Mouse (Mus musculus): ENCODE results near the gene Phactr1.
"Not testable (repeated sequence)": the region's sequence is repeated elsewhere in the genome, so short reads cannot be mapped to it uniquely, and the experiment has no call there.

Phactr1 gene

GRCm38 (mm10) chr13:42934538-42935126, 254.2 kb downstream of the Phactr1 start:
- DNase-seq: no peak

- DNase-seq: no peak
These were observed 257.4 kb downstream of the Phactr1 start for GRCm38 (mm10) chr13:42937871-42938270.

- no peak for DNase-seq
These were observed 257.9 kb downstream of the Phactr1 start for GRCm38 (mm10) chr13:42938346-42938745.

DNA sequence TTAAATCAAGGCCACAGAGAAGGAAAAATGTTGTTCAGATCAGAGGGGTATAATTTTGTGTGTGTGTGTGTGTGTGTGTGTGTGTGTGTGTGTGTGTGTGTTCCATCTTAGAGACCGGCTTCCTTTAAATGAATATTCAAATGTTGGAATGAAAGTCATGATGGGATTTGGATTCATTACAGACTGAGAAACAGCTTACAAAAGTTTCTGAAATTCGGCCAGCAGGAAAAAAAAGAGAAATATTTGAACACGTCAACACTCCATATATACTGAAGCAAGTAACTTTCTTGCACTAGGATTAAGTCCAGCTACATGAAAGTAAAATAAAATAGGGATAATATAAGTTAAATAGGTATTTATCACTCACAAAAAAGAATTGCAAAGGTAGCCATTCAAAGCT, 259.8 kb downstream of the Phactr1 start:
- DNase-seq: no peak

- peak in 1 of 2 experiments; percentile 29 for DNase-seq
These were observed 263.7 kb downstream of the Phactr1 start for GRCm38 (mm10) chr13:42944106-42944505.

- DNase-seq: not testable (repeated sequence)
These were observed 264.8 kb downstream of the Phactr1 start for GRCm38 (mm10) chr13:42945201-42945600.

- DNase-seq: no peak
These were observed 268.4 kb downstream of the Phactr1 start for GRCm38 (mm10) chr13:42948717-42949265.

GRCm38 (mm10) chr13:42949336-42949735, 268.9 kb downstream of the Phactr1 start:
- no peak for DNase-seq

DNA sequence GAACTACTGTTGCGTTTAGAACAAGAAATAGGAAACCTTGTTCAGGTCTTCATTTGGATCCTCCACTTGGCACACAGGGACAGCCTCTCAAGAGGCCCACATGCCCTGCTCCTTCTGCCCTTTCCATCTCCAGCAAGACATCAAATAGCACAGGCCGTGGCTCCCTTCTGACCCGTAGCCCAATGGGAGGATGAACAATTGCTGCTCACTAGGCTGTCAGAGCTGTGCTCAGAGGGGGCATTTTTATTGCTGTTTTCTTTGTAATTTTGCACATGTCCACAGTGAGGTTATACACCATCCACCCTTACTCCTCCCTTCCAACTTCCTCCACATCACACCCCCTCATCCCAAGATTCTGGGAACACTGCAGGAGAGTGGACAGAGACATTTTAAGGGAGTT, 269.6 kb downstream of the Phactr1 start:
- no peak for DNase-seq

- no peak for DNase-seq
These were observed 271.8 kb downstream of the Phactr1 start for GRCm38 (mm10) chr13:42952037-42952721.

DNA sequence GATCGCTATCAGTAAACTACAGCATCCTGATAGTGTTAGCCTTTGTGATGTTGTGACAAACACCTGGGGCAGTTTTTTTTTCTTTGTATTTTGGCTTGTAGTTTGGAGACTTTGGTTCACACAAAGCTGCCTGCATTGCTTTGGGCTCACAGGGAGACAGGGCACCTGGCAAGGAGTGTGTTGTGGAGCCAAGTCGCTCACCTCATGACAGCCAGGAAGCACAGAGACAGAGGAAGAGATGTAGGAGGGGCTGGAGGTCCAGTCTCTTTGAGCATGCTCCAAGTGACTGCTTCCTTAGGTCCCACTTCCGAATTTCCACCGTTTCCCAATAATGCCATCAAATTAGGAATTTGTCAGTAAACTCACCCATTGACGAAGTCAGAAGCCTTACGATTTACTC, 272.6 kb downstream of the Phactr1 start:
- DNase-seq: no peak

GRCm38 (mm10) chr13:42954116-42954515, 273.7 kb downstream of the Phactr1 start:
- no peak for DNase-seq

DNA sequence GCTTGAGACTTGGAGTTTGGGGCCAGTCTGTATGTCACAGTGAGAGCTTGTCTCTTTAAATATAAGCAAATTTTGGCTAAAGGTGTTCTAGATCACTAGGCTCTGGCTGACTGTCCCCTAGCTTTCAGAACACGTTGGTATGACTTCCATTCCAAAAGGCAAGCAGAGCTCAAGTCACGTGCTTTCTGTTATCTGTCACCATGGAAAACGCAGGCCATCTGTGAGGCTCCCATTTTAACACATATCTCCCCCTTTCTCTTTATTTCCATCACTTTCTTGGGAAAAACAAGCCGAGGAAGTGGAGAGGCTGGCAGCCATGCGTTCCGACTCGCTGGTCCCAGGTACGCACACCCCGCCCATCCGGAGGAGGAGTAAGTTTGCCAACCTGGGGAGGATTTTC, 275.9 kb downstream of the Phactr1 start:
- no peak for DNase-seq

GRCm38 (mm10) chr13:42957856-42958255, 277.4 kb downstream of the Phactr1 start:
- DNase-seq: peak in 1 of 2 experiments; percentile 20

GRCm38 (mm10) chr13:42958867-42959266, 278.4 kb downstream of the Phactr1 start:
- DNase-seq: no peak

DNA sequence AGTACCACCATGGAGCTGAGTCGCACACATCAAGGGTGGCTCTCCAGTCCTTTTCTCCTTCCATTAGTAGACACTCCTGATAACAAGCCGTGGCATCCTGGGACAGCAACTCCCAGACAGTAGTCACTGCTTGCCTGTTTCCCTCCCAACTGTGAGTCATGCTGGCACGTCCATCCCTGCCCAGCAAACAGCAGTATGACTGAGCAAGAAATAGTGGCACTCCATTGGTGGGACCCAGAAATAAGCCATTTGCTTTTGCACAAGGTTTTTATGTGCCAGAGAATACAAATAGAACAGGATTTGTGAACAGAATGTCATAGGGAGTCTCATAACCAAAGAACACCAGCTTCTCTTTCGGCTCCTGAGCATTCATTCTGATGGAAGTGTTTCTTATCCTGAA, 281.1 kb downstream of the Phactr1 start:
- no peak for DNase-seq

- no peak for DNase-seq
These were observed 288.1 kb downstream of the Phactr1 start for GRCm38 (mm10) chr13:42968537-42968936.

DNA sequence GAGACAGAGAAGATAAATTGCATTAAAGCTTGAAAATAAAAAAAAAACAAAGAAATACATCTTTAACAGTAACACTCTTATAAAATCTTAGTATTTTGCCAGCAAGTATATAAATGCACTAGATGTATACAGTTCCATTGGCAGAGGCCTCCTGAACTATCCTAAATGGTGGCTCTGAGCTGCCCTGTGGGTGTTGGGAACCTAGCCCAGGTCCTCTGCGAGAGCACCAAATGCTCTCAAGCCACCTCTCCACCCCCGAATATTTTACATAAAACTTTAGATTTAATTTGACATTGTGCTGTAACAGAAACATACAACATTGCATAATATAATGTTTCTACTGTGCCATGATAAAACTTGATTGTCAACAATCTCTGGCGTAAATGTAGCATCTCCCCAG, 293.1 kb downstream of the Phactr1 start:
- no peak for DNase-seq

GRCm38 (mm10) chr13:42973961-42974360, 293.5 kb downstream of the Phactr1 start:
- DNase-seq: no peak

GRCm38 (mm10) chr13:42974506-42974905, 294.1 kb downstream of the Phactr1 start:
- peak in 1 of 2 experiments; percentile 13 for DNase-seq

DNA sequence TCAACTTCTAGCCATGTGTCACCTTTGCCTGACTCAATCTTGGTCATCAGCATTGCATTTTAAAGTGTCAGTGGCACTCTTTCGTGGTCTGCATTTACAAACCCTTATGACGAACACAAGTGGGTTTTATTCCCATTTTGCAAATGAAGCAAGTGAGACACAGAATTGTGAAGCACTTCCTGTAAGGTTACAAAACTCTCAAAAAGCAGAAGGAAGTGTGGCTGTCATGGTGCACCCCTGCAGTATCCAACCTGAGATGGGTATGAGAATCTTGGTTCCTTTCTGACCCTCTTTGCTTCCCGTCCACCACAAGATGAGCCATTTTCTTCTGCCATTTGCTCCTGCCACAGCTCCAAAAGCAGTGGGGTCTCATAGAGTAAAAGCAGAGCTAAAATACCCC, 295.7 kb downstream of the Phactr1 start:
- DNase-seq: no peak

- no peak for DNase-seq
These were observed 296.5 kb downstream of the Phactr1 start for GRCm38 (mm10) chr13:42976967-42977366.

DNA sequence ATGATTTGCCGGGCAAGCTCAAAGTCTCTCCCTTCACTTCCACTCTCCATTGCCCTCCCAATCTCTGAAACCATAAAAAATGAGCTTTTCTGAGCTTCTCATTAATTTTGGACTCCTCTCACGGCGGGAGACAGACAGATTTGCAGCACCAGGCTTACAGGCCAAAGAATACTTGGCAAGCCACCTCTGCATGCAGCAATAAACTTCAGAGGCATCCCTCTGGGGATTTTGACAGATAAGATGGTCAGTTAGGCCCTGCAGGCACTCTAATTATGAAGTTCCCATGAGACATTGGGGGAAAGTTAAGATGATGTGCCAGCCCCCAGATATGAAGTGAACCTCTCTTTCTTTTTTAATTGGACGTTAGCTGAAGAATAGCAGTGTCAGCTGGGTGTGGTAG, 300.2 kb downstream of the Phactr1 start:
- no peak for DNase-seq

DNA sequence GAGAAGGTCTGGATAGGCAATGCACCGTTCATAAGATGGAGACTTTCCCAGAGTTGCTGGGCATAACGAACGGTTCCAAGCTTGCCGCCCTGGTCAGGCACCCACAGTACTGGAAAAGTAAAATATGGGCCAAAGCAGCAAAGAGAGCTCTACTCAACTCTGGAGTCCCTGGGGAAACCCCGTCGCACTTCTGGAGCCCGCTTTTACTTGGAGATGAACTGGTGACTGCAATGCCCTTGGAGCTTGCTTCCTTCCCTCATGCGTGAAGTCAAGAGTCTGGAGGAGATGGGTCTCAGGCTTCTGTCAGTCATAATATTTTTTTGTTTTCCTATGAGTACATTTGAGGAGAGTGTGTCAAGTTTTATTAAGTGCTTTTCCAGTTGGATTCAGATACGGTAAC, 302.2 kb downstream of the Phactr1 start:
- no peak for DNase-seq

Measured in lung, adult 18-20 months (tissue).